Mouse (Mus musculus): ENCODE results near the gene Ranbp17. TPM values are rescaled to one million over a fixed set of nuclear protein-coding genes. Genes with fewer than 3 reads are reported as not detected.

Gene Ranbp17
- polyA plus RNA-seq, 1 experiment from 2014 or later: 11.1 TPM

- H3K9me3 ChIP-seq (ENCODE audit: control insufficient read depth, low read depth, low read length): no peaks in the 10 kb centered on the region
- H3K27me3 ChIP-seq (ENCODE audit: control insufficient read depth, insufficient read depth, low read length): no peaks in the 10 kb centered on the region
- H3K27ac ChIP-seq (ENCODE audit: low read length): no peak overlapping the region
- no peak overlapping the region for H3K4me3 ChIP-seq (ENCODE audit: low read depth, low read length)
- H3K9ac ChIP-seq (replicated peaks; ENCODE audit: low read depth, low read length): no peak overlapping the region
- WGBS: 54% methylated on average over 3 of the region's 3 CpGs
- no peaks in the 10 kb centered on the region for H3K36me3 ChIP-seq (ENCODE audit: control insufficient read depth, insufficient read depth, low read length)
- H3K4me2 ChIP-seq (replicated peaks; ENCODE audit: low read depth, low read length): no peak overlapping the region
- no peak for ATAC-seq (ENCODE audit: insufficient number of reproducible peaks, insufficient read depth, low FRiP score, low read depth)
- H3K4me1 ChIP-seq (ENCODE audit: control insufficient read depth, insufficient read depth, low read length): no peaks in the 10 kb centered on the region
Measured at GRCm38 (mm10) chr11:33274816-33275215, 238.7 kb downstream of the Ranbp17 start.

GRCm38 (mm10) chr11:33274294-33274693 lies 239.3 kb downstream of the Ranbp17 start:
- Histone ChIP-seq H3K27me3 (ENCODE audit: control insufficient read depth, insufficient read depth, low read length) (no peaks in the 10 kb centered on the region), H3K27ac (ENCODE audit: low read length) (no peak overlapping the region), H3K36me3 (ENCODE audit: control insufficient read depth, insufficient read depth, low read length) (no peaks in the 10 kb centered on the region), H3K9me3 (ENCODE audit: control insufficient read depth, low read depth, low read length) (no peaks in the 10 kb centered on the region), H3K4me1 (ENCODE audit: control insufficient read depth, insufficient read depth, low read length) (no peaks in the 10 kb centered on the region), H3K9ac (replicated peaks; ENCODE audit: low read depth, low read length) (no peak overlapping the region), H3K4me2 (replicated peaks; ENCODE audit: low read depth, low read length) (no peak overlapping the region), H3K4me3 (ENCODE audit: low read depth, low read length) (no peak overlapping the region)
- no peak for ATAC-seq (ENCODE audit: insufficient number of reproducible peaks, insufficient read depth, low FRiP score, low read depth)
- 76% methylated on average over 1 of the region's 1 CpGs for WGBS

DNA sequence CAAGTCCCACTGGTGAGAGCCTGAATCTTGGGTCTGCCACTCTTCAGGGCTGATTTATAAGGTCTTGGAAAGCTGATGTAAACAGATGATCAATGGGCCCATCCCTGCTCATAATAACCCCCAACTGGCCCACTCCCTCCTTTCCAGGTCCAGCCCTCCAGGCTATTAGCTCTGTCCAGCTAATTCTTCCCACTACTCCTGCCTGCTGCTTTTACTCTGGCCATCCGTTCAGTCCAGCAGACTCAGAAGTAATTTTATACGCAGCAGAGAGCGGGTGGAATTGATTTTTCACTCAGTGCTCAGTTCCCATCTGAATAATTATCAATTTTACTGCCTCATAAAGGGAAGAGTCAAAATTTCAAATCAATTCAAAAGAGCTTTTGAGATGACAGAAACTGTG lies 273.3 kb downstream of the Ranbp17 start:
- Histone ChIP-seq H3K27me3 (ENCODE audit: control insufficient read depth, insufficient read depth, low read length) (no peaks in the 10 kb centered on the region), H3K27ac (ENCODE audit: low read length) (no peak overlapping the region), H3K4me1 (ENCODE audit: control insufficient read depth, insufficient read depth, low read length) (no peaks in the 10 kb centered on the region), H3K4me2 (replicated peaks; ENCODE audit: low read depth, low read length) (no peak overlapping the region), H3K4me3 (ENCODE audit: low read depth, low read length) (no peak overlapping the region), H3K9me3 (ENCODE audit: control insufficient read depth, low read depth, low read length) (no peaks in the 10 kb centered on the region), H3K36me3 (ENCODE audit: control insufficient read depth, insufficient read depth, low read length) (no peaks in the 10 kb centered on the region), H3K9ac (replicated peaks; ENCODE audit: low read depth, low read length) (no peak overlapping the region)
- WGBS: 62% methylated on average over 3 of the region's 3 CpGs
- no peak for ATAC-seq (ENCODE audit: insufficient number of reproducible peaks, insufficient read depth, low FRiP score, low read depth)

GRCm38 (mm10) chr11:33234134-33234533 lies 279.4 kb downstream of the Ranbp17 start:
- 44% methylated on average over 3 of the region's 3 CpGs for WGBS
- Histone ChIP-seq H3K27ac (ENCODE audit: low read length) (no peak overlapping the region), H3K27me3 (ENCODE audit: control insufficient read depth, insufficient read depth, low read length) (no peaks in the 10 kb centered on the region), H3K9ac (replicated peaks; ENCODE audit: low read depth, low read length) (no peak overlapping the region), H3K4me1 (ENCODE audit: control insufficient read depth, insufficient read depth, low read length) (0 out of 2 replicates have a peak, but pooled peaks cover 3% of the 10 kb centered on the region), H3K36me3 (ENCODE audit: control insufficient read depth, insufficient read depth, low read length) (no peaks in the 10 kb centered on the region), H3K4me2 (replicated peaks; ENCODE audit: low read depth, low read length) (no peak overlapping the region), H3K9me3 (ENCODE audit: control insufficient read depth, low read depth, low read length) (no peaks in the 10 kb centered on the region), H3K4me3 (ENCODE audit: low read depth, low read length) (no peak overlapping the region)
- no peak for ATAC-seq (ENCODE audit: insufficient number of reproducible peaks, insufficient read depth, low FRiP score, low read depth)

GRCm38 (mm10) chr11:33232056-33232455 lies 281.5 kb downstream of the Ranbp17 start:
- Histone ChIP-seq H3K27me3 (ENCODE audit: control insufficient read depth, insufficient read depth, low read length) (no peaks in the 10 kb centered on the region), H3K4me3 (ENCODE audit: low read depth, low read length) (no peak overlapping the region), H3K4me2 (replicated peaks; ENCODE audit: low read depth, low read length) (no peak overlapping the region), H3K27ac (ENCODE audit: low read length) (no peak overlapping the region), H3K9me3 (ENCODE audit: control insufficient read depth, low read depth, low read length) (no peaks in the 10 kb centered on the region), H3K9ac (replicated peaks; ENCODE audit: low read depth, low read length) (no peak overlapping the region), H3K4me1 (ENCODE audit: control insufficient read depth, insufficient read depth, low read length) (0 out of 2 replicates have a peak, but pooled peaks cover 3% of the 10 kb centered on the region), H3K36me3 (ENCODE audit: control insufficient read depth, insufficient read depth, low read length) (no peaks in the 10 kb centered on the region)
- no peak for ATAC-seq (ENCODE audit: insufficient number of reproducible peaks, insufficient read depth, low FRiP score, low read depth)
- WGBS: 74% methylated on average over 5 of the region's 5 CpGs

DNA sequence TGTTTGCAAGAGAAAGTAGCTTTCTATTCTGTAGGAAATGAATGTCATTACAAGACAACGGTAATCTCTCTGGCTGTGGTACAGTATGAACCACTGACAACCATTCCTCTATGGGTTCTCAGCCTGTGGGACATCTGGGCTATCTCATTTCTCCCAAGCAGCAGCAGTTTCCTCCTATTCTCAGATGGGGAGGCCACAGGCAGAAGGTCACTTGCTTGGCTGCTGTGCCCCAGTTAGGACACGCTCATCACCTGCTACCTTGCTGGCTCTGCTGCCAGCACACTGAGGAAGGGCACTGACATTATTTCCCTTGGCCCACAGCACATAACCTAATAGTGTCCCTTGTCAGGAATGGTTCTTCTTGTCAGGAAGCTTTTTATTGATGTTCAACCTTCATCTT lies 285.4 kb downstream of the Ranbp17 start:
- H3K4me2 ChIP-seq (replicated peaks; ENCODE audit: low read depth, low read length): no peak overlapping the region
- ATAC-seq (ENCODE audit: insufficient number of reproducible peaks, insufficient read depth, low FRiP score, low read depth): no peak
- H3K27ac ChIP-seq (ENCODE audit: low read length): no peak overlapping the region
- WGBS: 89% methylated on average over 2 of the region's 2 CpGs
- H3K36me3 ChIP-seq (ENCODE audit: control insufficient read depth, insufficient read depth, low read length): no peaks in the 10 kb centered on the region
- no peak overlapping the region for H3K9ac ChIP-seq (replicated peaks; ENCODE audit: low read depth, low read length)
- no peaks in the 10 kb centered on the region for H3K9me3 ChIP-seq (ENCODE audit: control insufficient read depth, low read depth, low read length)
- H3K4me3 ChIP-seq (ENCODE audit: low read depth, low read length): no peak overlapping the region
- no peaks in the 10 kb centered on the region for H3K4me1 ChIP-seq (ENCODE audit: control insufficient read depth, insufficient read depth, low read length)
- H3K27me3 ChIP-seq (ENCODE audit: control insufficient read depth, insufficient read depth, low read length): no peaks in the 10 kb centered on the region

GRCm38 (mm10) chr11:33226516-33226915 lies 287.0 kb downstream of the Ranbp17 start:
- H3K4me3 ChIP-seq (ENCODE audit: low read depth, low read length): no peak overlapping the region
- H3K36me3 ChIP-seq (ENCODE audit: control insufficient read depth, insufficient read depth, low read length): no peaks in the 10 kb centered on the region
- H3K9ac ChIP-seq (replicated peaks; ENCODE audit: low read depth, low read length): no peak overlapping the region
- H3K9me3 ChIP-seq (ENCODE audit: control insufficient read depth, low read depth, low read length): no peaks in the 10 kb centered on the region
- no peak for ATAC-seq (ENCODE audit: insufficient number of reproducible peaks, insufficient read depth, low FRiP score, low read depth)
- H3K4me2 ChIP-seq (replicated peaks; ENCODE audit: low read depth, low read length): no peak overlapping the region
- no peaks in the 10 kb centered on the region for H3K4me1 ChIP-seq (ENCODE audit: control insufficient read depth, insufficient read depth, low read length)
- no peaks in the 10 kb centered on the region for H3K27me3 ChIP-seq (ENCODE audit: control insufficient read depth, insufficient read depth, low read length)
- WGBS: 79% methylated on average over 8 of the region's 8 CpGs
- H3K27ac ChIP-seq (ENCODE audit: low read length): no peak overlapping the region

DNA sequence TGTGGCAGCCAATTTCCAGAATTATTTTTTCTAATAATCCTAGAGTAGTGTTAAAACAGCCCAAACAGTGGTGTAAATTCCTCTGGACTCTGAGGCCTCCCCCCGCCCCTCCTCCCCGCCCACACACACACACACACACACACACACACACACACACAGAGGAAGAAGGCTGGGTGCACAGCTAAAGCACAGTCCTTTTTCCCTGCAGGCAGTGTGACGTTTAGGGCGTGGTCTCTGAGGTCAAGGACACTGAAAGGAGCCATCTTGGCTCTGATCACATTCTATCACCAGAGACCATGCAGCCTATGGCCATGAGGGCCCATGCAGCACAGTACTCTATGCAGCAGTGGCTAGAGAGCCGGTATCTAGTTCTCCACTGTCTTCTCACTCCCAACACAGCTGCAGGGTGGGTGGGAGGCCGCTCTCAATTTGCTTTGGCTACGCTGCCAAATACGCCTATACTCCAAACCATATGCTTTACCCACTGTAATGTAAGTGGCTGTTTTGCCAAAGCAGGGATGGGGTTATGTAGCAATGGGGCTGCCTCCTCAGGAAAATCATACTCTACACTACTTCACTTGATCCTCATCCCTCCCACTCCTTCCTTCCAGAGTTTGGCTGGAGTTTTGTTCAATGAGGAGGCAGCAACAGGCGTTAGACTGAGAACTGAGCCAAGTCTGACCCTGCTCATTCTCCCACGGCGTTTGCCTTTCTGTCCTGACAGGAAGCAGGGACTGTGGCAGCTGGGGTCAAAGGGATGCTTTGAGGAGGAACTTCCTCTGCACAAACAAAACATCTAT lies 291.8 kb downstream of the Ranbp17 start:
- no peak overlapping the region for H3K4me2 ChIP-seq (replicated peaks; ENCODE audit: low read depth, low read length)
- no peaks in the 10 kb centered on the region for H3K4me1 ChIP-seq (ENCODE audit: control insufficient read depth, insufficient read depth, low read length)
- no peak overlapping the region for H3K9ac ChIP-seq (replicated peaks; ENCODE audit: low read depth, low read length)
- H3K27me3 ChIP-seq (ENCODE audit: control insufficient read depth, insufficient read depth, low read length): no peaks in the 10 kb centered on the region
- WGBS: 56% methylated on average over 11 of the region's 11 CpGs
- H3K27ac ChIP-seq (ENCODE audit: low read length): no peak overlapping the region
- H3K36me3 ChIP-seq (ENCODE audit: control insufficient read depth, insufficient read depth, low read length): no peaks in the 10 kb centered on the region
- no peak overlapping the region for H3K4me3 ChIP-seq (ENCODE audit: low read depth, low read length)
- H3K9me3 ChIP-seq (ENCODE audit: control insufficient read depth, low read depth, low read length): no peaks in the 10 kb centered on the region
- ATAC-seq (ENCODE audit: insufficient number of reproducible peaks, insufficient read depth, low FRiP score, low read depth): 0 out of 2 replicates have a peak, but pooled peaks have one; percentile 21

GRCm38 (mm10) chr11:33220763-33221162 lies 292.8 kb downstream of the Ranbp17 start:
- no peak overlapping the region for H3K4me3 ChIP-seq (ENCODE audit: low read depth, low read length)
- H3K9me3 ChIP-seq (ENCODE audit: control insufficient read depth, low read depth, low read length): no peaks in the 10 kb centered on the region
- no peaks in the 10 kb centered on the region for H3K4me1 ChIP-seq (ENCODE audit: control insufficient read depth, insufficient read depth, low read length)
- no peak overlapping the region for H3K27ac ChIP-seq (ENCODE audit: low read length)
- no peak overlapping the region for H3K9ac ChIP-seq (replicated peaks; ENCODE audit: low read depth, low read length)
- no peaks in the 10 kb centered on the region for H3K36me3 ChIP-seq (ENCODE audit: control insufficient read depth, insufficient read depth, low read length)
- no peak overlapping the region for H3K4me2 ChIP-seq (replicated peaks; ENCODE audit: low read depth, low read length)
- no peaks in the 10 kb centered on the region for H3K27me3 ChIP-seq (ENCODE audit: control insufficient read depth, insufficient read depth, low read length)
- no peak for ATAC-seq (ENCODE audit: insufficient number of reproducible peaks, insufficient read depth, low FRiP score, low read depth)
- WGBS: 82% methylated on average over 7 of the region's 7 CpGs

All from stomach, embryonic 14.5 days (tissue).